Mouse (Mus musculus) gastrocnemius, postnatal 4 days (tissue): ENCODE measurements around the gene Caprin1. TPM values are rescaled to one million over a fixed set of nuclear protein-coding genes. Genes with fewer than 3 reads are reported as not detected.

Source experiments
- DNase-seq, 2 experiments: peaks; one replicate each; pipeline ENCODE4 v3.0.0; 2021 to 2022; ENCODE audit warnings: low spot score in 2 of 2, mixed read lengths in 2 of 2
- long read RNA-seq, 2 experiments: library from polyadenylated mRNA; stranded (forward); transcript quantifications; one replicate each; pipeline ENCODE4 v2.0.0; 2021
- total RNA-seq, 2 experiments: library from RNA; stranded (reverse); gene quantifications; 2 replicates each; pipeline ENCODE4 v1.2.3; 2021

Gene Caprin1
- 100 to 1,000 TPM; 248 to 285 TPM for total RNA-seq
- long read RNA-seq, experiment 1, full-length matches to known transcripts: 97 of 159 reads
- long read RNA-seq, experiment 1, partial matches to known transcripts: 44 of 159 reads
- long read RNA-seq, experiment 1, other reads (novel, unspliced or antisense): 18 of 159 reads
- long read RNA-seq, experiment 2, full-length matches to known transcripts: 145 of 195 reads
- long read RNA-seq, experiment 2, partial matches to known transcripts: 37 of 195 reads
- long read RNA-seq, experiment 2, other reads (novel, unspliced or antisense): 13 of 195 reads

DNA sequence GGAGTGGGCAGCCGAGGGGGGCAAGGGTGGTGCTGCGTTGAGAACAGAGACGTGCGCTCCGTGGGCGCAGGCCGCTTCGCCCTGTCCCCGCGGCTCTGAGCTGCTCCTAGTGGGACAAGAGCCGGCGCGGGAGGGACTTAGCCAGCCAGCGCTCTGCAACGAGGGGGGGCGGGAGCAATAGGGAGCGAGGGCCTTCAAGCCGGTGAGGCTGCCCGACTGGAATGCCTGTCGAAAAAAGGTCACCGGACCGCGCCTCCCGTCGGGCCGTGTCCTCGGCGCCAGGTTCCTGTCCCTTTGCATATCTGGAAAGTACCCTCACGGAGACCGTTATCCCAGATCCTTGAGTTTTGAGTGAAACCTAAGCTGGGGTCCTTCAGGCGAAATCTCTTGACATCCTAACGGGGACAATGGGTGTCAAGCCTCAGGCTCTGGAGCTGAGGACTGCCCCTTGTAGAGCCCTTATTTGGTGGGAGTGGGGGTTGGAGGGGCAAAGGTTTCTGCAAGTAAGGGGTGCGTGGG, at the start of gene Caprin1:
Gene Caprin1, minus strand, starts transcription at position 159 of the 519 bp plus-strand sequence.
- peak; percentile 88 to 95 for DNase-seq

DNA sequence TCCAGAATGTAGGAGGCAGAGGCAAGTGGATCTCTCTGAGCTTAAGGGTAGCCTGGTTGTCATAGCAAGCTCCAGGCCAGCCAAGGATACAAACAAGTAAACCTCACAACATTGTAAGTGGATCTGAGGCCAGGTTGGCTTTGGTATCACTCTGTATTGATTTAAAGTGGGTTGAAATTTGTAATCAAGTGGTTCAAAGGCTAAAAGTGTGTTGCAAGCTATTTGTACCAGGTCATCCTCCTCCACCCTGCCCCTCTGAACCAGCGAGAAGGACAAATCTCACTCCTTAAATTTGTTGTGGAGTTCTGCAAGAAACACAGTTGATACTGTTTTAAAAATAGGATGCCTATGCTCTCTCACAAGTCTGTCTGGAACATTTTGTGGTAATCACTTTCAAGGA, 49.4 kb upstream of the Caprin1 start:
- no peak for DNase-seq

DNA sequence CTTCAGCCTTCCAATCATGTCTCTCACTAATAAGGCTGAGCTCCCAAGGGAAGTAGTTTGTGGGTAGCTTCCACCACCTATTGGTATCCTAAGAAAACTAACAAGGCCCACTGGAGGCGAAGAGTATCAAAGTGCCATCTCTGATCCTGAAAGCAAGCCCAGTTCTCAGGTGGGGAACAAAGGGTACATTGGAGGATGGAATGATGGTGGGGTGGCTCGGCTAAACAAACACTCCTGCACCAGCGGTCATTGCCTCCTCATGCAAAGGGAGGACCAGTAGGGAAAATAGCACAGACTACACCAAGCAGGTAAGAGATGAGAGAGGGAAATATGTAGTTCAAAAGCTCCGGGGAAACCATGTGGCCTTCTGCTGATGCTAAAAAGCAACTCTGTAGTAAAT, 48.8 kb upstream of the Caprin1 start:
- DNase-seq: no peak

DNA sequence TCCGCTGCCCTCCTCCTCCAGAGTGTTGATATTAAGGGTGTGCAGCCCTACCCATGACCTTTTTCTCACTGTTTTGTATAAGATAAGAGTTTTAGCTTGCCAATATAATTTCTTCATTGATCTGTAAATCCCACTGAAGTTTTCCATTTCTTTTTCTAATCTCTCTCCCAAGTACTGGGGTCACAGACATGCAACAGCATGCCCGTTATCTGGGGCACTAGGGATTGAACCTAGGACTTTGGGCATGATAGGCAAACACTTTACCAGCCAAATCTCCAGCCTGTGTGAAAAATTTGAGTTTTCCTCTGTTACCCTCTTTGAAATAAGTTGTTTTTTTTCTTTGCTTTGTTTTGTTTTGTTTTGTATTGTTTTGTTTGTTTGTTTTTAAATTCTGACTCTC, 46.6 kb upstream of the Caprin1 start:
- no peak for DNase-seq

DNA sequence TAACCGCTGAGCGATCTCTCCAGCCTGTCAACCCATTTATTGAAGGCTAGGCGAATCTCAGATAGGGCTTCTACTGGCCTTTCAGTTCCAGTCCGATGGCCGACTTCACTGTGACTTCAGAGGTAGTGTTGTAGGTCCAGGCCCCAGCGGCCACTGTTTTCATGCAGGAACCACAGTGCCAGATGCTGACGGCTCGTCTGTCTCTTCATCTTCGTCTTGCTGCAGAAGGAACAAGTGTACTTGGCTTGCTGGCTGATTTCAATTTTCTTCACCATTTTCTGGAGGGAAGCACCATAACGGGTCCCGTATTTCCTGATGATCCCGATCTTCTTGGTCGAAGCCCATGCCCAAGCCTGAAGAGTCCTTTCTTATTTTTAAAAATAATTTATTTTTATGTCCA, 45.9 kb upstream of the Caprin1 start:
- DNase-seq: no peak

DNA sequence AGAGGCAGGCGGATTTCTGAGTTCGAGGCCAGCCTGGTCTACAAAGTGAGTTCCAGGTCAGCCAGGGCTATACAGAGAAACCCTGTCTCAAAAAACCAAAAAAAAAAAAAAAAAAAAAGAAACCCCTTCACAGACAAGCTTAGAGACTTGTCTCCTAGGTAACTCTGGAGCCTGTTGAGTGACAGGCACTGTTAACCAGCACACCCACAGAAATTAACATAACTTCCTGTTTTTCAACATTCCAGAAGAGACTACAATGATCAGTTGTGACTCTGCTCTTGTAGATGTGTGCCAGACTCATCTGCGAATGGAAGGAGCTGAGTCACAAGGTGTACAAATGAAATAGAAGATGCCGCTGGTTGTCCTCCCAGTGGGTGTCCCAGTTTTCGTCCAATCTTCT, 44.9 kb upstream of the Caprin1 start:
- no peak for DNase-seq

DNA sequence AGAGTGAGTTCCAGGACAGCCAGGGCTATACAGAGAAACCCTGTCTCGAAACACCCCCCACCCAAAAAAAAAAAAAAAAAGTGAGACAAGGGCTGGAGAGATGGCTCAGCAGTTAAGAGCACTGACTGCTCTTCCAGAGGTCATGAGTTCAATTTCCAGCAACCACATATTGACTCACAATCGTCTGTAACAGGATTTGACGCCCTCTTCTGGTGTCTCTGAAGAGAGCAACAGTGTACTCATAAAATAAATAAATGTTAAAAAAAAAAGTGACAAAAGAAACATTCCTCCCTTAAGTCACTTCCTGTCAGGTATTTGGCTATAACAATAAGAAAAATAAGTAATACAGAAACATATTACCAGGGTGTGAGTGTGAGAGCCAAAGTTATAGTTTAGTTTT, 41.0 kb upstream of the Caprin1 start:
- DNase-seq: no peak

DNA sequence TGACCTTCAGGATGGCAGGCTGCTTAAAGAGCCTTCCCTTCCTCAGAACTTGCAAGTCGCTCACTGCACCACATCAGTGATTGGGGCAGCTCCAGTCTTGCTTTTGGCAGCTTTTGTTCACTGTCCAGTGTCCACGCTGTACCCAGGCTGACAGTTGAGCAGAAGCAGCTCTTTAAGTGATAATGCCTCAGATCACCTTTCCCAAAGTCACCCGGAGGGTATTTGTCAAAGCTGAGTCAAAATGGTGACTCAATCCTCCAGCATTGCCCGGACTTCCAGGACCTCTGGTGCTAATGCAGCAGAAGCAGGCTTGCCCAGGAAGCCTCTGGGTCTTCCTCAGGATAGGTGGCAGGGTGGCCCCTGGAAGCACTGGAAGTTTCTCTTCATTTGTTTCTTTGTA, 39.7 kb upstream of the Caprin1 start:
- no peak for DNase-seq

DNA sequence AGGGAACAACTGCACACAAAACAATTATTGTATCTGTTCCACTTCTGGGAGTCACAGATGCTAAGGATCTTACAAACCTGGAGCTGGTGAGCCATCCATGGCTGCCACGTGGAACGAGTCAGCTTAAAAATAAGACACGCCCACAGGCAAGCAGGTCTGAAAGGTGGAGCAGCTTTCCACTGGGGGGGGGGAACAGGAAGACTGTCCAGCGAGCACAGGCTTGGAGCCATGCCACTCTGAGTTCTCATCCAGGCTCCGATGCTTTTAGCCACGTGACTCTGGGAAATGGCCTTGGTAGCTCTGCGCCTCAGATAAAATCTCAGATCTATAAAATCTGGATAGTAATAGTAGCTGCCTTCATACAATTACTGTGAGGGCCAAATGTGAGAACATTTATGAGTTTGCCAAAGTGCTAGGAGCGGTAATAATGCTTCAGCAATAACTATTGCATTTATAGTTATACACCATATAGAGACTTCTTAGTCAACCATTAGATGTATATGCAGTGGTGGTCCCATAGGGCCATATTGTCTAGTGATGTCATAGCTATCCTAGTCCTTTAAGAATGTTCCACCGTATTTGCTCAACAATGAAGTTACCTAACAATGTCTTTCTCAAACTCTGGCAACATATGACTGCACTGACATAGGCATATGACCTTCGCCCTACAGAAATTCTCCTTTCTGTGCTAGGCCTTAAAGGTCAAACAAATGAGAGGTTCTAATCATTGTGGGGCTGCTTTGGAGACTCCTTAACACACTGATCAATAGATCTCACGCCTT, 38.4 kb upstream of the Caprin1 start:
- DNase-seq: no peak

DNA sequence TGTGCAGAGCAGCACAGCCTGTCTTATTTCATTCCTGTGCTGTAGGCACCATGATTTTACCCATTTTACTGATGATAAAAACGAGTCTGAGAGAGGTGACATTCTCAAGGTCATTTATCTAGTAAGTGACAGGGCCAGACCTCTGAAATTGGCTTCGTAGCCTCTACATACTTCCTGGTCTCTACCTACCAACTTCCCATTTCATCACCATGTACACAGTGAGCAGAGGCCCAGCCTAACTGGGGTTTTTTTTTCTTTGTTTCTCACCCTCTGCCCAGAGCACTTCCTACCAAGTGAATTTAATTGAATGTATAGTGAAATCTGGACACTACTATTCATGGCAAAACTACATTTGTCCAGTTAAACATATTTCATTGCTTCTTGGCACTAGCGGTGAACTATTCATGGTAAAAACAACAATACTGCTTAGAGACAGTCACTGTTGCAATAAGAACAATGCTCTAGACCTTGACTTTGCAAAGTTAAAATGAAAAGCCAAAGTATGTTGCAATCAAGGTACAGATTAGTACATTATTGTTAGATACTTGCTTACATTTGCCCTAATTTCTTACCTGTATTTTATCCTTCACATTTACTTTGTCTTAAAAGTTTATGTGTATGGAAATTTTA, 36.5 kb upstream of the Caprin1 start:
- DNase-seq: no peak

DNA sequence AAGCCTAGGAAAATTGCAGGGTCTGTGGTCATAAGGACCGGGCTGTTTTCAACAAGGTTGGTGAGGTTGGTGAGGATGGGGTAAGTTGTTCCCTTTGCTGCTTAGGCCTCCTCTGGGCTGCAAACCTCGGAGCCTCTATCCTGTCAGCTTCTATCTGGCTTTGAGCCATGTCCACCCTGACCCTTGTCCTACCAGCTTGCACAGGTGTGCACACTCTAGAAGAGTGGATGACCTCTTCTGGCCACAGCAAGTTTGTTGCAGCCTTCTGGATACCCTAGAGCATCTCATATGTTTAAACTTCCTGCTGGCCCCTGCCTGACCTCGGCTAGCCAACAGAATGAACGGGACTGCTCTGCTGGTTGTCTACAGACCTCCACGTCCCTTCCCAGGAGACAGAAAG, 35.5 kb upstream of the Caprin1 start:
- no peak for DNase-seq

DNA sequence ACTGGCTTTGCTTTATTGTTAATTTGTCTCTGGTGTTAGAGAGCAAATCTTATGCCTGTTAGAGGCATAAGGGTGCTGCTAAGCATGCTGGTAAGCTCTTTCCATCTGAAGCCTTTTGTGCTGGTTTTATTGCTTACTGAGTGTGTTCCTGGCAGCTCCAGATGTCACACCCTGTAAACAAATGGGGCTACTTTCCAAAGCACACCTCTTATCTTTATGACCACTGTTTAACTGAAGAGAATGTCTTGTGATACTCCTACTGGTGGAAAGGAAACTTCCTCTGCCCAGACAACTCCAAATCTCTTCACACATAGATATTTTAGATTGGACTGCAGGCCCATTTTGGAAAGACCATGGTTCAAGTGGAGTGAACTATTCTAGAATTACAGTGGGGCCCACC, 31.5 kb upstream of the Caprin1 start:
- no peak for DNase-seq

DNA sequence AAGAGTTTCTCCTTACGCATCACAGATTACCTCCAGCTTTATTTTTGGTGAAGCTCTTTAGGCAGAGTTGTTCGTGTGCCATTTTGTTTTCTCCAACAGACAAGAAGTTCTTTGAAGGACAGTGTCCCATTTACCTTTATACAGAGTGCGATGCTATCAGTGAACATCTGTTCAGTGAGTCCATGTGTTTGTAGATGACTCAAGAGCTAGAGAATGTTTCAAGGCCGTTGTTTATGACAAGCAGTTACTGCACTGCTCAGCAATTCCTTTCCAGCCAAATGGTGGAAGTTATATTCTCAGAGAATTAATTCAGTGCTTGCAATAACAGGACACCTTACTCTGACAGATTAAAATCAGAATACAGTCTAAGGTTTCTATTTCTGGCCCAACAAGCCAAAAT, 27.5 kb upstream of the Caprin1 start:
- DNase-seq: no peak

DNA sequence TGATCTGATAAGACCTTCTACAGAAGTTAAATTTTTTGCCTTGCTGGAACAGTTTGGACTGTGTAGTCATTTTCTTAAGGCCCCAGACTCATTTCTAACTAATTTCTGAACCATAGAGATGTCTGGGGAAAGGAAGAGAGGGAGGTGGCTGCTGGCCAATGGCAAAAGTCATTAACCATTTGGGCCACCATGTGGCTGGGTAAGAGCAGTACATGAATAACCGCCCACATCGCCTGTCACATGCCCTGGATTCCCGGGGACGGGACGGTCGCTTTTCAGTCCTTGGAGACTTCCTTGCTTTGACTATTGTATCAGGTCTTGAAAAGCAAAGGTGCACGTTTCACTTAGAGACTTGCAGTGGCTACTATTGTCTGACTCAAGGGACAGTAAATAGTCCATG, 25.1 kb upstream of the Caprin1 start:
- no peak for DNase-seq

DNA sequence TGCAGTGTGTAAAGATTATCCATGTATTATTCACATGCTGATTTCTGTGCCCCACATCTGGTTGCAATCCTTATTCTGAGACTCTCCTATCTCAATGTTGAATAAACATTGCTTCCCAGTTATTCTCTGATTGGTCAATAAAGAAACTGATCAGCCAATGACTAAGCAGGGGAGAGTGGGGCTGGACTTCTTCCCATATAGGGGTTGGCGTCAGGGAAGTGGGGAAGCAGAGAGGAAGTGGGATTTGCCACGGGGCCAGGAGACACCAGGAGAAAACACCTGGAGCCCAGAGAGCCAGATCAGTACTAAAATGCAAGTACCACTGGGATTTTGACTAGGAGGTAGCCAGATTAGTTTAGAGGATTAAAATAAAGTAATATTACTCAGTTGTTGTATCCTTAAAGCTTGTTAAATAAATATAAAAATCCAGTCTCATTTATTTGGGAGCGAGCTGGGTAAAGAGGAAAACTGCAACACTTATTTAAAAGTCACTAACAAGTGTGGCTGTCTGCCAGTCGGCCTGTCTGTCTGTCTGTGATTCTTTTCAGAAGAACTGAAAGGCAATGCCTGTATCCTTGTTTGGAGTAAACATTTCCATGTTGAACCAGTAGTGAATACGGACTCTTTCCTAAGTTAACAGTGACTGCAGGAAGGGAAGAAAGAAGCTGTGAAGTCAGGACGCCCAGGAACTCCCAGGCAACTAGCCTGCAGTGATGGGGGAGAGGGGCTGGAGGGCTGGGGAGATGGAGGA, 19.9 kb upstream of the Caprin1 start:
- DNase-seq: peak in 1 of 2 experiments; percentile 41

DNA sequence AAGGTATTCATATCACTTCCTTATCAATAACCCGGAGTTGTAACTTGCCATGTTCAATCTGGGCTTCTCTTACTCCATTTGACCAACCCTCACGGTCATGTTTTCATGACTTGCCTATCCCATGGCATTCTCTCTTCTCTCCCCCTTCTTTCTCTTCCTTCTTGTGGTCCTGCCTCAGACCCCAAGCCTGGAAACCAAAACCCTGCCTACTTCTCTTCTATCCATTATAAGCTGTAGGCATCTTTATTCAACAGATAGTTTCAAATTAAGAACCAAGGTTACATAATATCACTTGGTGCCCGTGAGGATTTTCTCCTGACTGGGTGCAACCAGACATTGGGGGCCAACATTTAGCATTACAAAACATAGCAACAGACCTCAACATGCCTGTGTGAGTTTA, 18.5 kb upstream of the Caprin1 start:
- DNase-seq: no peak

DNA sequence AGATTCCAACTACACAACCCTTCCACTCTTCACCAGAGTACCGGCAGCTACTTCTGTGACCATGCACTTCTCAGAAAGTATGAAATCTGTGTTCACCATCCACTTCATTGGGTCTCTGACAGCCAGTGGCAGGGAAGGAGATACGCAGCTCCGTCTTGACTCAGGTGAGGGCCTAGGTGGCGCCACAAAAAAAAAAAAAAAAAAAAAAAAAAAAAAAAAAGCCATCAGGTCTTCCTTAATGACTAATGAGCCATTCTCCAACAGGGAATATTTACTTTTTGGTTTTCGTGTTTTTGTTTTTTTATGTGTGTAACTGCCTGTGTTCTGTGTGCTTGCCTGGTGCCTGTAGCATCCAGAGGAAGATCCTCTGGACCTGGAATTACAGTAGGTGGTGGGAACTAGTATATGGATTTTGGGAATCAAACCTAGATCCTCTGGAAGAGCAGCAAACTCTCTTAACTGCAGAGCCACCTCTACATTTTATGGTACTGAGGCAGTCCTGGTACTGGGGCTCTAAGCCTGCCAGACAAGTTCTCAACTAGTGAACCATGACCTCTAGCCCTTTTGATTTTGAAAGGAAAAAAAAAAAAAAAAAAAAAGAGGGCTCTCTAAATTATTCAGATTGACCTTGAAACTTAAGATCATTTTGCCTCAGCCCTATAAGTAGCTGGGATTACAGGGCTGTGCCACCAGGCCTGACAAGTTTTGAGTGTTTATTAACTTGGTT, 14.2 kb upstream of the Caprin1 start:
- DNase-seq: no peak

DNA sequence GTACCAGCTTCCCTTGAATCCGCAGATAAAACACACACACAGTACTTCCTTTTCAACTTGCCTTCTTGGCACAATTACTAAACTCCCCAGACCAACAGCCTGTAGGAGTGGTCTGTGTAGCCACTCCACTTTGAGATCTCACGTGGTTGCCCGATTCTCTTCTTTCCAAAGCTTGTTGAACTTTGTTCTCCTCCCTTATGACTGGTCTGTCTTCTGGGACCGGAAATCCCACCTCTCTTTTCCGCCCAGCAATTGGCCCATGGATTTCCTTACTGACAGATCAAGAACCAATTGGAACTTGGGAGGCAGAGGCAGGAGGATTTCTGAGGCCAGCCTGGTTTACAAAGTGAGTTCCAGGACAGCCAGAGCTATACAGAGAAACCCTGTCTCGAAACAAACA, 13.0 kb upstream of the Caprin1 start:
- no peak for DNase-seq

DNA sequence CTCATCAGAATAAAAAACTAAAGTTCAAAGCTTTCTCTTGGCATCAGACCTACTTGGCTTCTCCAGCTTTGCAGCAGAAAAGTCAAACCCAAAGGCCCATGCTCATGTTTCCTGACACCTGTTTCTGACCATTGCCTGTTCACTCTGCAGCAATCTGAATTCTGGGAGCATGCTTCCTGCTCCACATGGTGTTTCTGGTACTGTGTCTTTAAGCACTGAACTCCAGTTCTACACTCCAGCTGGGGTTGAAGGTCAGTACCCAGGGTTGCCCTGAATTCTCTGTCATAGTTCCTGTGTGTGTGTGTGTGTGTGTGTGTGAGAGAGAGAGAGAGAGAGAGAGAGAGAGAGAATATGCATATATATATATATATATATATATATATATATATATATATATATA, 11.0 kb upstream of the Caprin1 start:
- no peak for DNase-seq

DNA sequence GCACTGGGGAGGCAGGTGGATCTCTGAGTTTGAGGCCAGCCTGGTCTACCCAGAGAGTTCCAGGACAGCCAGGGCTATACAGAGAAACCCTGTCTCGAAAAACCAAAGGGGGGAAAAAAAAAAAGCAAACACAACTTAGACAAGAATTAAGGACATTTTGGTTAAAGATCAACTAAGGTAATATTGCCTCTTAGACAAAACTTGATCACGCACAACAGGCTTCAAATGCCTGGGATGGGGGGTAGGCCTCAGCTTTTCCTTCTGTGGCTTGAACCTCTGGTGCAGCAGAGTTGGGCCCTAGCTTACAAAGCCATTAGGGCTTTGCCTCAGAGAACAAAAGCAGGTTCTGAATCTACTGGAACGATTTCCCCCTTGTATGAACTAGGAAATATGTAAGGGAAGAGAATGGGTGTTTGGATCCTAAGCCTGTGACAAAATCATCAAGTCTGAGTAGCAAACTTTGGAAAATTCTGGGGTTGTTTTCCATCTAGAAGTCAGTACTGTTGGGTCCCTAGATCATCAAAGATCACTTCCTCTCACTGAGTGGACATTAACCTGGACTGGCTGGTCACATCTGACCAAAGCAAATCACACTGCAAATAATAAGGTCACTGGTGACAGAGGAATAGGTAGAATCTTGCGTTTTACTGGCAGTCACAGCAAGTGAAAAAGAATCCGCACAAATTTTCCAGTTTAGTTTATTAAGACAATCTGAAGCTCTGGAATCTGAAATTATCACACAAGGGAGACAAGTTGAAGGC, 6.5 kb upstream of the Caprin1 start:
- DNase-seq: no peak
